Mouse (Mus musculus): Measurements from ENCODE around the gene Flt3l.

DNA sequence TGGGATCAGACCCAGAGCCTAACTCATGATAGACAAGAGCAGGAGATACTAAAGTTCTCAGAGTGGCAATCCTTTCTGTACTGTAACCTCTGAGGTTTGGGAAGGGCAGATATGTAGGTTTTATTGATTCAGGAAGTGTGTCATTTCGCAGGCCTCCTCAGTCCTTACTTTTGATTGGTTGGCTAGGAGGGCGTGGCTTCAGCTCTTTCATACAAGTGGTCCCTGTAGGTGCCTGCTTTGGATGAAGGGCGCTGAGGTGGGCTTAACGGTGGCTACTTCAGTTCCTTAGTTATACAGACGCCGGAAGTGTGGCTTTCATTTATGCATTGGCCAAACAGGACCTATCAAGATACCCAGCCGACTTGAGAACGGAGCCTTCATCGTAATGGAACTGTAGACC is 19.4 kb upstream of the Flt3l start:
- TF ChIP-seq TCF12 (IDR thresholded peaks at IDR 0.05; ENCODE audit: insufficient read depth, poor library complexity, severe bottlenecking) (no peak), E2F4 (IDR thresholded peaks at IDR 0.05; ENCODE audit: insufficient read depth) (no peak), POLR2A (IDR thresholded peaks at IDR 0.05; ENCODE audit: insufficient read length, low read depth) (no peak), POLR2AphosphoS2 (IDR thresholded peaks at IDR 0.05; ENCODE audit: insufficient read length, low read depth) (no peak), USF1 (IDR thresholded peaks at IDR 0.05; ENCODE audit: low read depth) (no peak), MAX (IDR thresholded peaks at IDR 0.05; ENCODE audit: low read depth) (no peak), REST (IDR thresholded peaks at IDR 0.05; ENCODE audit: insufficient read depth, insufficient read length) (no peak), CEBPB (IDR thresholded peaks at IDR 0.05; ENCODE audit: insufficient read depth, poor library complexity, severe bottlenecking) (no peak), MYOD1 (IDR thresholded peaks at IDR 0.05; ENCODE audit: control insufficient read depth in 1 of 3, insufficient read length in 2 of 3, low read depth in 2 of 3) (no peak), MYOG (IDR thresholded peaks at IDR 0.05; ENCODE audit: control insufficient read depth in 1 of 3, insufficient read depth in 1 of 3, insufficient read length in 2 of 3, low read depth in 2 of 3) (no peak), TCF3 (IDR thresholded peaks at IDR 0.05; ENCODE audit: insufficient read length, low read depth) (no peak), SRF (IDR thresholded peaks at IDR 0.05; ENCODE audit: control insufficient read depth, insufficient read length, low read depth) (no peak)

Measured in myocyte (in vitro differentiated cells).